Mouse (Mus musculus) naive thymus-derived CD4-positive, alpha-beta T cell, adult 2 months (primary cell): ENCODE measurements around the gene 4930512M02Rik.
A peak's percentile ranks its signal among the peaks of the same experiment; 100 is the strongest.
"Not testable (repeated sequence)": the region's sequence is repeated elsewhere in the genome, so short reads cannot be mapped to it uniquely, and the experiment has no call there.

Source experiments
- DNase-seq: peaks from one replicate; pipeline ENCODE4 v3.0.0-alpha.2; 2011; ENCODE audit warnings: low read depth

4930512M02Rik gene

DNA sequence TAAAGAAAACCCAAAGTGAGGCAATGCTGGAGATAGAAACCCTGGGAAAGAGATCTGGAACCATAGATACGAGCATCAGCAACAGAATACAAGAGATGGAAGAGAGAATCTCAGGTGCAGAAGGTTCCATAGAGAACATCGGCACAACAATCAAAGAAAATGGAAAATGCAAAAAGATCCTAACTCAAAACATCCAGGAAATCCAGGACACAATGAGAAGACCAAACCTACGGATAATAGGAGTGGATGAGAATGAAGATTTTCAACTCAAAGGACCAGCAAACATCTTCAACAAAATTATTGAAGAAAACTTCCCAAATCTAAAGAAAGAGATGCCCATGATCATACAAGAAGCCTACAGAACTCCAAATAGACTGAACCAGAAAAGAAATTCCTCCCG, at the start of gene 4930512M02Rik:
Gene 4930512M02Rik, minus strand, starts transcription at position 101 of the 400 bp plus-strand sequence.
- not testable (repeated sequence) for DNase-seq

DNA sequence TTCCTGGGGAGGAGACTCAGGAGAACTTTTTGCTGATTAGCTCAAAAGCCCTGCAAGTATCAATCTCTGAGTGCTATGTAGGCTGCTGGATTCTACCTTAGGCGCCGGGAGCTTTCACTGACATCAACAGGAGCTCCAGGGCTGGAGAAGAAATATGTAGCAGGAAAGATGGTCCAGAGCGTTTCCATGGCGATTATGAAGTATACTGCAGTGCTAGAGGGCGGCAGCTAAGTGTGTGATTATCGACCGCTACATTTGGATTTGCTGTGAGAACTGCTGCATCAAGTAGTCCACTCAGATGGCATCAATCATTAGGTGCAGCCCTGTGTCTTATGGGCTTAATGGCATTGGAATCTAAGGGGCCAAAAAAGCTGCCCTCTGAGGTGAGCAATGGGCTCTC, 49.5 kb upstream of the 4930512M02Rik start:
- DNase-seq: no peak

DNA sequence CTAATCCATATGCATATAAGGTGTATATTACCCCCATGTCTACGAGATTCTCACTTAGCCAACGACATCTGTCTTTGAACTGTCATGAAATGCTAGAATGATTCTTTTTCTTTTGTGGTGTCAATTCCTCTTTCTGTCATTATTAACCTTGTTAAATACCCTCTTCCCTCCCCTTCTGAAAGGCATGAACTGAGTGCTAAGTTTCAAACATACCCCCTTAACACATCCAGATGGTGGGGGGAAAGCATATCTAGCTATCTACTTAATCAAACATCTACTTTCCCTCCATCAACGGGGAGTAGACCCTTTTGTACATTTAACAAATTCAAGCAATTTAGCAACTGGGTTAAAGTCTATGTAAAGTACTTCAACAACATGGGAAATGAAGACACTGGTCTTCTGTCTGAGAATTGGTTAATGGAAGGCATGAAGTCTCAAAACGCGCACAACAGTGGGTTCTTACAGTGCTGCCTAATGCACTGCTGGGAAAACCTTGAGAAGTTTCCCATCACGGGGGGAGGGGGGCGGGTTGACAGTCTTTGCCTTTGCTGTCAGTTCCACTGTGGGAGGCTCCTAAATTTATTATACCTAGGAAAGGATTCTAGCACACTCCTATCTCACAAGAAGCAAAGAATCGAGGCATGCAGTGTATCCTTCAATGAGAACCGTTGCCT, 48.6 kb upstream of the 4930512M02Rik start:
- no peak for DNase-seq

DNA sequence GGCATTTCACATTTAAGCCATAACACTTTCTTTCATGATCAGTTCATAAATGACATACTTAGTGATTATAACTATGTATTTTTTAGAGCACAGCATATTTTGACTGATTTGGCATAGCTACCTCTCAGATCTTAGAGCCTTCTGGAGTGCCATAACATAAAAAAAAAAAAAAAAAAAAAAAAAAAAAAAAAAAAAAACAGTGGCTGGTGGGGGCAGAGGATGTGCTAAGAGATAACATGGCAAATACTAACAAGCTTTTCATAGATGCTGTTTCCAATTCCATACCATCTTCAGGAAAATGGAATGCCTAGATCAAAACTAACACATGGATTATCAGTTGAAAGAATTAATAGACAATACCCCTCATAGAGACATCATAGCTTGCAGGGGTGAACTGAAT, 47.4 kb upstream of the 4930512M02Rik start:
- DNase-seq: no peak

DNA sequence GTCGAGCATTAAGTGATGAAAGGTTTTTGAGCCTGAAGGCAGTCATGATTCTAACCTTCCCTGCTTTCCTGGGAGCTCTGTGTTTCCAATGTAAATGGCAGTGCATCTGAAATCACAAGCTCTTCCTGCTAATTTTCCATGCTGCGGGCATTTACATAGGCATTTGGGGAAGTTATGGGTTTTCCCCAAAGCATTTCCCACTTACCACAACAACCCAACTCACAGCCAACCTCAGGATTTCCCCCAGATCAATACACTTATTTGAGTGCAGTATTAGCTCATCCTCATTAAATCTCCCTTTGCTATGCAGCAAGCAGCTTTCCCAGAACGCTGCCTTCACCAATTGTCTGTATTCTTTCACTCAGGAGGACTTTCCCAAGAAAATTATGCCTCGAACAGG, 45.3 kb upstream of the 4930512M02Rik start:
- DNase-seq: no peak

DNA sequence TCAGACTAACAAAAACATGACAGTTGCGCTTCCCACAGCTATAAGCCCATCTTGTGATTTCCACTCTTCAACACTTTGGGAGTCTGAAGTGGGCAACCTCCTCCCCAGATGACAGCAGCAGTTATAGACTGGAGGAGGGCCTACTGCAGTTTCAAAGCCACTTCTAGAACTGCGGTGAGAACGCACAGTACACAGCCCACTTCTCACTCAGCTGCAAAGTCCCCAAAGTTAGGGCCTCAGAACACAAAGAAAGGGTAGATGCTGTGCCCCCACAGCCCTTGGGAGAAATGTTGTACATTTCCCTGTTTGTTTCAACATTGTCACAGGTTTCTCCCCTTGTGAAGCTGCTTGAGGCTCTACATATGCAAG, 40.3 kb upstream of the 4930512M02Rik start:
- peak; percentile 41 for DNase-seq

DNA sequence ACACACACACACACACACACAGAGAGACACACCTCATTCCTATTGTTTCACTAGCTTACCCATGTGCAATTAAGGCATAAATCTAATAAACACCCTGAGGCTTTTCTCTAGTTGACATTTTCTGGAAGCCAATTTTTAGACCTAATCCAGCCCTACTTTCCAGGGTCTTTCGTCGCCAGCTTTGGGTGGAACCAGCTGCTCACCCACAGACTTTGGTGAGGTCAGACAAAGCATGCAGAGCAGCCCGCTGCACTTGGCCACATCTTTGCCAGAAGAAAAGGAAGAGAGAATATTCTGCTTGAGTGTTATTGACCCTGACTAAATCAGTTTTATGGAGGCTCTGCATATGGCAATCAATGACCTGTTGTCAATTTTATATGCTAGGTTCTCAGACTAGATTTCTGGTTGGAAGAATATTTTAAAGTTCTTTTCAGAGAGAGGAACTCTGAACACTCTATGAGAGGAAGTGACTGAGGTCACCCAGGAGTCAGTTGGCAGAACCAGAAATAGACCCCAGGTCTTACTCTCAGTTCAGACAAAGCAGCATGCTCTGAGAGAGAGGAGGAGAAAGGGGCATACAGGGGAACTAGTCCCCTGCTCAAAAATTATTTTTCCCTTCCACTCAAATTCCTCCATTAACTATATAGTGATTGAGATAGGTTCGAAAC, 39.8 kb upstream of the 4930512M02Rik start:
- DNase-seq: peak; percentile 39

DNA sequence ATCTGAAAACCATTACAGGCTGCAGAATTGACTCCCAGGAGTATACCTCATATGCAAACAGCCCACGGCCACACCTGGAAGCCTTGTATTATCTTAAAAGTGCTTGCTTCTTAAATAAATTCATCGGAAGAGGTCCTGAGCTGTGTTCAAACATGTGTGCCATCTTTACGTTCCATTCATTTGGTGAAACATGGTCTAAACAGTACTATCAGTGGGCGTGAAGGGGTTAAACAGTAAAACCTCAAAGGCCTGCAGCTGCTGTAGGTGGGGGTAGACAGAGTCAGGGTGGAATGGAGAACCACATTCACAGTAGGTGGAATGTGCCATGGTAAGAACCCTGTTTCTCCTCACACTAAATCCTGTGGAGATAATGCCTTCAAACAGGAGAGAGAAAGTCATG, 33.0 kb upstream of the 4930512M02Rik start:
- no peak for DNase-seq

DNA sequence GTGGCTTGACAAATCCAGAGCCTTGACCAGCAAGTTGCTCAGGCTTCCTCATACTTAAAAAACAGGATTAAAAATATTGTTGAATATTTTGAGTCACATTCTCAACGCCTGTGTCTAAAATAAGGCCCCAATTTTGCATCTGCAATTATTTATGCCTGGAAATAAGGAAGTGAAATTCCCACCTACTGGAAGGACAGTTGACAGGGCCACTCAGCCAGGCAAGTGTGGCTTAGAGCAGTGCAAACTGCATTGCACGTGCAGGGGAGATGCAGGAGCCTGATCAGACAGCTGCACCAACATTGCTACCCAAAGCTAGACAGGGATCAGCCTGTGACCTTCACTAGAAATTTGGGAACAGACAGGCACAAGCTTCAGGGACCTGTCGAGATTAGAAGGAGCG, 31.2 kb upstream of the 4930512M02Rik start:
- no peak for DNase-seq

DNA sequence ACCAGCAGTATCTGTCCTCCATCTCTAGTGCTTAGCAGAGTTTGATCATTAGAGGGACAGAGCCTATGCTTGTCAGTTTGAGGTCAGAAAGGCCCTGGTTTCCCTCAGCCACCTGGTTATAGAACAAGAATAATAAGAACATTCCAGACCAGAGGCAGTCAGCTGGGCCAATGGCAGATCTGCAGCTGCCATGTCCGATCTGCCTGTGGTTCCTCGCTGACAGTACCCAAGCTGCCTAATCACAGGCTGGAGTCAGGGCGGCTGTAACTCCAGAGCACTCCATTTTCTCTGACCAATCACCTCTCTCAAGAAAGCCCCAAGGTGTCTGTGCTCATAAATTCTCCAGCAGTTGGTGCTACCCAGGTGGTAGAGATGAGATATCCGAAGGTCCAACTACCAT, 30.0 kb upstream of the 4930512M02Rik start:
- no peak for DNase-seq

DNA sequence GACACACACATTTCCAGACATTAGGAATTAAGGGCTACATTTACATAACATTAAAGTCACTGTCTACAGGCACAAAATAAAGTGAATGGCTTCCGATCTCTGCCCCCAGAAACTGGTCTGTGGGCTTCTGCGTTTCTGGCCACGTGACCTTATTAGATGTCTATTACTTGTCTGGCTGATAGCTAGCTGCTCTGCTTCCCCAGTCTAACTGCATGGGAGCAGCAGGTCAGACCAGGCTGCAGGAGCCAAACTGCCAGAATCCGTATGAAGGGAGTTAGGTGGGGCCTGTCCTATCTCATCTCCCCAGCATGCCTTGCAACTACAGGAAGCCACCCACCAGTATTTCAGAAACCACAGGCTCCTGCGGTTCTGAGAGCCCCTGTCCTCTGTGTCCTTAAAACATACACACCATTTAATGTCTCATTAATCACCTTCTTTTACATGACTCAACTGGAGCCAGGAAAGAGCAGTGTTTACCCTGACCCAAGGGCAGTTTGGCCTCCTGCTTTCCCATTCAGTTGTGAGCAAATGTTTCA, 29.4 kb upstream of the 4930512M02Rik start:
- peak; percentile 71 for DNase-seq

DNA sequence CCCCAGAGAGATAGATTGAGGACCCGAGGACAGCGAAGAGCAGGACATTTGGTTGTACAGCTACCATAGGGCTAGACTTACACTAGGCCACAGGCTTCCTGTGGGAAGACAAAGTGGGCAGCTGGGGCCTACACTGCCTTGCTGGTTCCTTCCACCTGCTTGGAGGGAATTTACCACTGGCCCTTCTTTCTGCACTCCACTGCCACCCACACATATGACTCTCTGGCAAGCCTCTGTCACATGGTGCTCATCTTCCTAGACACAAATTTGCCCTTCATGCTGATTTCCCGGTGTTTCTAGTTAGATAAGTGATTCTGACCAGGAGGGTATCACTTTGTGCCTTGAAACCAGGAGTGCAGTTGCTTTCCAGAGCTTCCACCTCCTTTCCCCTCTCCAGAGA, 28.8 kb upstream of the 4930512M02Rik start:
- DNase-seq: peak; percentile 50

DNA sequence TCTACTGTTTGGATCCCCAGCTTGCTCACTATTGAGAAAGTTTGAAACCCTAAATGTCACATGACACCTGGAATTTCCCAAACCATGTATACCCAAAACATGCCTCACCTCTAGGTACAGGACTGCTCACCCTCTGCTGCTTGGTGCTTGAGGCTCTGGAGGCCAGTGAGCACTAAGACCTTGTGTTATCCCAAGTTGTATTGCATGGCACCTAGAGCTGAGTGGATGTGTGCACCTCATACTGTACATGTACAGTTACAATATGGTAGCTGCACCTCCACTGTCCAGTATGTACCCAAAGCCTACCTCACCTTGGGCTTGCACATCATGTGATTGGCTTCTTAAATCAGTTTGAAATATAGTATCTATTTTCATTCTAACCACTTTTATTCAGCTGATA, 16.7 kb upstream of the 4930512M02Rik start:
- DNase-seq: no peak

DNA sequence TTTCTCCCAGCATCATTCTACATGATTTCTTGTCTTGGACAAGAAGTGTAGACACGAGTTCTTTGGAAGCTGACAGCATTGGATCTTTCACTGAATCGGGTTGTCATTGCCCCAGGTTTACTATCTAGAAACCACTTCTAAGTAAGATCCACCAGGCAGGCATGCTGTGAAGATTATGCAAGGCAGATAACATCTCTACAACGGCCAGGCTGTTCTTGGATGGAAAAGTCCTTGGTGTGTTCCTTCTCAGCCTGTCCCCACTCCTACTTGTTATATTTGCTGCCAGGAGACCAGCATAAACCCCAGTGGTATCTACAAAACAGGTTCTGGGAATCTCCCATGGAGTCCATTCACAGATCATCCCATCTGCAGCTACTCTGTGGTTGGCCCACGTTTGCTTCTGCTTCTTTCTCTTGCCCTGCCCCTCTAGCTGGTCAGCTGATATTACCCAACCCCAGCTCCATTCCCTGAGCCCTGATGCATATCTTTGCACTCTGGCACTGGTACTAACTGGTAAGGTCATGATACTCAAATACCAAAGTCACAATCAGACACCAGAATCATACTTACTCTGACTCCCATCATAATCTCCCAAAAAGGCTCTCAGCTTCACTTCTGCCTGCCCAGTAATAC, 3.4 kb downstream of the 4930512M02Rik start:
- DNase-seq: no peak

DNA sequence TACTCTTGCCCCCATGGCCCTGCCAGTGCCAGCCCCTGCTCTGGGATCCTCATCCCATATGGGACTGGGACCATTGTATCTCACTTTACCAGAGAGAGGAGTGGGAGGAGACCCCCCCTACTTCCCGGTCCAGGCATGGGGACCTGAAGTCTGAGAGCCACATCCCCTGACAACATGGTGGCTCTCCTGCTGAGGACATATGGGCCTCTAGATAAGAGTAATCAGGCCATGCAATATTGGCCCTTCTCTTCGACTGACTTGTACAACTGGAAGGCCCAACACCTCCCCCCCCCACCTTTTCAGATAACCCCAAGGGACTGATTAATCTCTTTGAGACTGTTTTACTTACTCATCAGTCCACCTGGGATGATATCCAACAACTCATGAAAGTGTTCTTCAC, 18.4 kb downstream of the 4930512M02Rik start:
- no peak for DNase-seq

DNA sequence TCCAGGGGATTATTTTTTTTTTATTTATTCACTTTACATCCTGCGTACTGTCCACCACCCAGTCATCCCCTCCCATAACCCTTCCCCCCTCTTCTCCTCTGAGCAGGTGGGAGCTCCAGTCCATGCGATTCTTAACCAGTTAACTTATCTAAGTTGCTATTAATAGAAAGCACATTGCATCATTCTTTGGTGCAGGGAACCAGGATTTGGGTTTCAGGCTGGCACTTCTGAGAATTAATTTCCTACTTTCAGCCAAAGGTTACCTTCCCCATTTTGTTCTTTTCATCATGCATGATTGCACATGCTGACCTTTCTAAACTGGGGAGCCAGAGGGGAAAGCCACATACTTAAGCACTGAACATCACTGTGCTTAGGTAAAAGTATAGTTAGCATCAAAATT, 40.3 kb downstream of the 4930512M02Rik start:
- no peak for DNase-seq

DNA sequence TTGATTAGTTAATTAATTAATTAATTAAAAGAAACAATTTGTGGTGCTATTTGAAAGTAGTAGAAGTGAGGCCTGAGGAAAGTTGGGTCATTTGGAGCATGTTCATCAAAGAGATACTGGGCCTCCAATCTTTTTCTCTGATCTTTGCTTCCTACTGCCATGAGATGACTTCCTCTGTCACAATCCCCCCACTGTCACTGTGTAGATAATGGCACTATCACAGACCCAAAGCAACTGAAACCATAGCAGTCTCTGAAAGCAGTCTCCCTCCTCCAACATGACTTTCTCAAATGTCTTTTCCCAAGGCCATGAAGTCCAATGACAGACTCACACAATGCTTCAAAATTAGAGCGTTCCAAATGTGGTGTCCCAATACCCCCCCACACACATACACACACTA, 41.2 kb downstream of the 4930512M02Rik start:
- no peak for DNase-seq

DNA sequence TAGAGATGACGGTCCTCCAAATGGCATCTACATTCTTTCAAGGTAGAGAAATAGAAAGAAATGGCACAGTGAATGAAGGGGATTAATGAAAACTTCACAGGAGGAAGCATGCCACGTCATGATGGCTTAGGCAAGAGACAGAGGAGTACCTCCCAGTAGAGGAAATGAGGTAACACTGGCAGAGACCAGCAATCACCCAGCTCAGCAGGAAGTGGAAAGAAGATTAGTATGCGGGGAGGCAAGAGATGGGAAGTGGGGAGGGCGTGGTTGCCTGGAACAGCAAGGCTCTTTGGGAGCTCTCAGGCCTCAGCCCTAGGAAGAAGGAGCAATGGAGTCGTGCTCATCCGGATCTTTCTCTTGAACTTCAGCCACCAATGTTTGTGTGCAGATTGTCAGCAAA, 53.9 kb downstream of the 4930512M02Rik start:
- DNase-seq: peak; percentile 75

DNA sequence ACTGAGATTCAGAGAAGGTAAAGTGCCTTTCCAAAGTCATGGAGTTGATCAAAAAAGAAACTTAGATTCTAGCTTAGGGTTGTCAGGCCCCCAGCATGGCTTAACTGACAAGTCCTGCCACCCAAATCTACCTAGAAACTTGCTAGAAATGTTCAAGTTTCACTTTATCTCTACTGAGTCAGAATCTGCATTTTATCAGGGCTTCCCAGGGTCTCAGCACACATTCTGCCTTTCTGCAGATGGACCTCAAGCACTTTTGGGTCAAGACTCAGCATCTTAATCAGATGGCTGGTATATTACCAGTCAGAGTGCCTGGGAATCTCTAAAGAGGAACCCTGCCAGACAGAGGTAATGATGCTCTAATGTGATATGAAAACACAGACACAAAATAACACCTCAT, 56.9 kb downstream of the 4930512M02Rik start:
- no peak for DNase-seq

DNA sequence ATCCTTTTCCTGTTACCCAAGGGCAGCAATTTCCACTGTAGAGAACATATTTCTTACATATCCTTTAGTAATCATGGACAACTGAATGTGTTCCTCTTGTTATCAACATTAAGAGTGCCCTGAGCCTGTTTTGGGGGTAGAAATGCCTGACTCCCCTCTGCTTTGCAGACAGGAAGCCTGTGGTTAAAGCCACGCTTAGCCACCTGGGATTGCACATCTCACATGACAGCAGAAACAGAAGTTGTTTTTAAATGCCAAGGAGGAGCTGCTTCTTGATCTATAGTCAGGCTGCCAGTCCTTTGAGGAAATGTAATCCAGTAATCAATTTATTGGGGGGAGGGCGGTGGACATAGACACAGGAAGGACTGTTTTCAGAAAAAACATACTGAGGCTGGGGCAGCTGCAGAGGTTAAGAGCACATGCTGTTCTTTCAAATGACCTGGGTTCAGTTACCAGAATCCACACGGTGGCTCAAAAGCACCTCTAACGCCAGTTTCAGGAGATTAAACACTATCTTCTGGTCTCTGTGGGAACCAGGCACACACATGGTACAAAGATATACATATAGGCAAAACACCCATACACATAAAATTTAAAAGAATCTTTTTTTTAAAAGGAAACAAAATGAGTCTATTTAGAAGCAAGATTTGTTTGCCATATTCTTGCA, 58.0 kb downstream of the 4930512M02Rik start:
- peak; percentile 71 for DNase-seq

DNA sequence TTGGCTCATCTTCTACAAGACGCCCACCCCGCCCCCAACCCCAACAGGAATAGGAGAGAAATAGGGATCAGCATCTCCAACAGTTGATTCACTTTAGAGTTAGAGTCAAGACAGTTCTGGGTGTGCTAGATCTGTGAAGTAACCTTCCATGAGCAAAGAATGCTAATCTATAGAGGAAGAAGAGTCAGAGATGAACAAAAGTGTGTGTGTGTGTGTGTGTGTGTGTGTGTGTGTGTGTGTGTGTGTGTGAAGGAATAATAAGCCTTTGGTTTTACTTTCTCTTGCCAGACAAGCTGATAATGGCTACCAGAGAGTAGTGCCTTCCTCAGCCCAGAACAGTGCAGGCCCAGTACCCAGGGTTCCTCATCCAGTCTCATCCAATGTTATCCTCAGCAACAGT, 59.6 kb downstream of the 4930512M02Rik start:
- peak; percentile 50 for DNase-seq

DNA sequence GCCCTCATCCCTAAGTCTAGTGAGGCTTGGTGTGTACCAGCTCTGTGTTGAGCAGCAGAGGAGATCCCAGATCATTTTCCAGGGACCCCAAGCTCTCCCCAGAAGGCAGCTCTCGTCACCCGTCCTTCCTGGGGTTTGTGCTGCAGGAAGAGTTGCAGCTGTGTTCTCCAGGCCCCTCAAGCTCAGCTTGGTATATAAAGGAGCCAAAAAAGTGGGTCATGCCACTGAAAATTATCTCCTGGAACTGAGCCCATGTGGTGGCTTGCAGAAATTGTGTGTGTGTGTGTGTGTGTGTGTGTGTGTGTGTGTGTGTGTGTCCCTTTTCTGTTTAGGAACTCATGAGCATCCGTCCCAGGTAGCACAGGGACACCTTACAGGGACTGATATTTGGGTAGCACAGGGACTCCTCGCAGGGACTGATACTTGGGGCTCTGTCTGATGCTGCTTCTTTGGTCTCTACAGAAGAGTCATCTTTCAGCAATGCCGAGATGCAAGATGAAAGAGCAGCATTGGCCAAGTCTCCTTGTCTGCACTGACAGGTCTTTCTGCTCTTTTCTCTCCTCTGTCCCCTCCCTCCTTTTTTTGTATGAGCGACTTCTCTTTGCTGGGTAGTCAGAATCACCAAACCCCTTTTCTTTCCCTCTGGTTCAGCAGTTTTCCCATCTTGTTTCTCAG, 62.4 kb downstream of the 4930512M02Rik start:
- DNase-seq: peak; percentile 54
